Mouse (Mus musculus) cerebellum, adult 2 months (tissue): Measurements from ENCODE around the gene Zfp688.
"Not testable (repeated sequence)": the region's sequence is repeated elsewhere in the genome, so short reads cannot be mapped to it uniquely, and the experiment has no call there.

Source experiments
- CTCF ChIP-seq: fragments of 200-500 bp; IDR thresholded peaks from 2 replicates; pipeline ENCODE4 v1.5.1; 2011; ENCODE audit warnings: low read depth, mild to moderate bottlenecking, control low read depth, low read length, moderate library complexity, borderline replicate concordance; ENCODE audit not compliant: insufficient read depth
- POLR2A ChIP-seq: fragments of 200-500 bp; IDR thresholded peaks from 2 replicates; pipeline ENCODE4 v1.6.1; 2011; ENCODE audit warnings: low read length, control low read depth, borderline replicate concordance; ENCODE audit not compliant: insufficient read depth

DNA sequence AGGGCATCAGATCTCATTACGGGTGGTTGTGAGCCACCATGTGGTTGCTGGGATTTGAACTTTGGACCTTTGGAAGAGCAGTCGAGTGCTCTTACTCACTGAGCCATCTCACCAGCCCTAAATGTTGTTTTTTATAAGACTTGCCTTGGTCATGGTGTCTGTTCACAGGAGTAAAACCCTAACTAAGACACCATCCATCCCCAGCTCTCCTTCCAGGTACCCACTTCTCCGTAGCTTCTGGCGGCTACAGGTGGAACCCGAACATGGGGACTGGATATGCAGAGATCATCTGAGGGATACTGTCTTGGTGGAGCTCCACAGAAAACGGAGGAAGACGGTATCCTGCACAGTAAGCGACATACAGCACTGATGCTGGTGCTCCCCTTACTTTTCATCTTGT, 37.4 kb upstream of the Zfp688 start, which contains the start of gene Prr14:
- not testable (repeated sequence) for TF ChIP-seq POLR2A, CTCF
